Mouse (Mus musculus) heart, adult 2 months (tissue): Measurements from ENCODE around the gene Jak3.

Source experiments
- CTCF ChIP-seq: fragments of 200-600 bp; IDR thresholded peaks from 2 replicates; pipeline ENCODE4 v1.8.1; 2022; ENCODE audit warnings: antibody characterized with exemption, mild to moderate bottlenecking, moderate library complexity
- EP300 ChIP-seq: fragments of 200-500 bp; IDR thresholded peaks from 2 replicates; pipeline ENCODE4 v1.6.1; 2011; ENCODE audit warnings: low read depth, low read length, control low read depth; ENCODE audit not compliant: insufficient read depth
- POLR2A ChIP-seq: fragments of 200-500 bp; IDR thresholded peaks from 2 replicates; pipeline ENCODE4 v1.6.1; 2011; ENCODE audit warnings: mild to moderate bottlenecking, low read depth, low read length, control low read depth; ENCODE audit not compliant: insufficient read depth

- no peak for TF ChIP-seq CTCF
- TF ChIP-seq POLR2A = no peak
- no peak for TF ChIP-seq EP300
These were observed 40.5 kb downstream of the Jak3 start for GRCm38 (mm10) chr8:71716561-71717053.
